In the genomic region with DNA sequence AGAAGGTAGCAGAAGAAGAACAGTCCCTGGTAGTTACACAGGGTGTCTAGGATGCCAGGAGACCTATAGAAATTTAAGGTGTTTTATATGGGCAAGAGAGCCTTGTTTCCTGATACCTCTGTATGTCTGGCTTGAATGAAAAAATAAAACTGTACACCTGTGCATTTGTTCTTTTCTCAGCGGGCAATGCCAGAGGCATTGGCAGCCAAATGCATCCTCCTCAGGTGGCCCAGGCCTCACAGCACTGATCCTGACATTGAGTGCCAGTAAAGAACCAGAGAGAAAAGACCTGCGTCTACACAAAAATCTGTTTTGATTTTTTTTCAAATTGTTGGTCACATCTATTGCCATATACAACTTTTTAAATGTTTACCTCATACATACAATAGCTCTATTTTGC, we compare ENCODE assay signal across 18 mouse cellular contexts.
DNase-seq lines count a peak whose midpoint lies in the region.
"Had no signal": no experiment of that assay in that cellular context is flagged by ENCODE, and none has a peak within 500 bp of the region (broad histone marks: within the 10 kb centered on the region; RNA-seq: fewer than 3 reads in every experiment).

No protein-coding gene starts in this region.

- H3K27ac ChIP-seq in embryonic facial prominence, embryonic 10.5 days (replicated peaks): no peak overlapping the region
- H3K27ac ChIP-seq: embryonic facial prominence, embryonic 12.5 days; forebrain, embryonic 15.5 days; heart, adult 2 months; heart, embryonic 15.5 days; hindbrain, embryonic 10.5 days; hindbrain, embryonic 14.5 days; intestine, embryonic 15.5 days had no signal

- H3K27me3 ChIP-seq in embryonic facial prominence, embryonic 10.5 days (replicated peaks; ENCODE audit: low read depth, poor library complexity, severe bottlenecking): no peaks in the 10 kb centered on the region
- H3K27me3 ChIP-seq: embryonic facial prominence, embryonic 12.5 days; forebrain, embryonic 15.5 days; heart, embryonic 15.5 days; intestine, embryonic 15.5 days had no signal

- H3K4me3 ChIP-seq in embryonic facial prominence, embryonic 10.5 days: no peak overlapping the region
- H3K4me3 ChIP-seq: embryonic facial prominence, embryonic 12.5 days; forebrain, embryonic 15.5 days; heart, adult 2 months; heart, embryonic 15.5 days; hindbrain, embryonic 10.5 days; intestine, embryonic 15.5 days had no signal

- no peaks in the 10 kb centered on the region for H3K36me3 ChIP-seq in embryonic facial prominence, embryonic 10.5 days (replicated peaks)
- H3K36me3 ChIP-seq: embryonic facial prominence, embryonic 12.5 days; forebrain, embryonic 15.5 days; heart, embryonic 15.5 days; hindbrain, embryonic 10.5 days; intestine, embryonic 15.5 days had no signal

- 91% methylated on average over 2 of the region's 2 CpGs for WGBS in embryonic facial prominence, embryonic 10.5 days

- H3K4me1 ChIP-seq in embryonic facial prominence, embryonic 10.5 days: no peaks in the 10 kb centered on the region
- H3K4me1 ChIP-seq: embryonic facial prominence, embryonic 12.5 days; forebrain, embryonic 15.5 days; heart, embryonic 15.5 days; hindbrain, embryonic 10.5 days; intestine, embryonic 15.5 days had no signal

- no peaks in the 10 kb centered on the region for H3K9me3 ChIP-seq in embryonic facial prominence, embryonic 10.5 days
- H3K9me3 ChIP-seq: embryonic facial prominence, embryonic 12.5 days; forebrain, embryonic 15.5 days; heart, embryonic 15.5 days; hindbrain, embryonic 10.5 days; intestine, embryonic 15.5 days had no signal

- peak; percentile 65 for DNase-seq in brain, adult 2 months (ENCODE audit: low read depth, low spot score)
- peak; percentile 64 to 69 for DNase-seq in cerebellum, adult 18-20 months
- DNase-seq in cerebellum, adult 9-11 months: peak; percentile 75
- peak; percentile 62 to 70 for DNase-seq in cerebellum, postnatal 36 days
- no peak for DNase-seq in embryonic facial prominence, embryonic 10.5 days (ENCODE audit: low spot score)
- no peak for DNase-seq in right cerebral cortex, adult 18-20 months
- DNase-seq in layer of hippocampus, adult 11-12 months (ENCODE audit: low spot score): no peak
- DNase-seq: adrenal gland, postnatal 14 days; embryo, embryonic 11 days; gastrocnemius, postnatal 14 days; heart, adult 2 months; kidney, adult 18-20 months had no signal

Comparison
In these comparisons a context has a peak if more than half of its experiments do, and no peak if none do; other contexts are left out.
1. DNase-seq: peak in brain, adult 2 months (single experiment), cerebellum, adult 18-20 months (2 of 2), cerebellum, adult 9-11 months (single experiment) and cerebellum, postnatal 36 days (2 of 2); none in embryonic facial prominence, embryonic 10.5 days (single experiment), right cerebral cortex, adult 18-20 months (single experiment) and layer of hippocampus, adult 11-12 months (single experiment).